Mouse (Mus musculus) MEL (cell line): ENCODE results near the gene Chsy1. TPM values are rescaled to one million over a fixed set of nuclear protein-coding genes. Genes with fewer than 3 reads are reported as not detected.
A peak's percentile ranks its signal among the peaks of the same experiment; 100 is the strongest.

Experiments
- DNase-seq: peaks from one replicate; pipeline ENCODE4 v3.0.0; 2011; ENCODE audit warnings: low read depth, low spot score
- H3K27ac ChIP-seq: 2 replicates; pipeline ENCODE4 v1.5.1; 2012; ENCODE audit warnings: low read depth, mild to moderate bottlenecking, control low read depth, low read length, moderate library complexity; ENCODE audit not compliant: control insufficient read depth
- H3K27me3 ChIP-seq, 2 experiments: fragments of 150-350 bp in 1 of 2; sonication (generic) in 1 of 2; 2 replicates each; pipeline ENCODE4 v1.6.1; 2012; ENCODE audit warnings: low read length in 2 of 2, mild to moderate bottlenecking in 2 of 2, improper control_type of control experiment in 1 of 2, moderate library complexity in 1 of 2; ENCODE audit not compliant: insufficient read depth in 2 of 2, control insufficient read depth in 1 of 2
- H3K36me3 ChIP-seq, 2 experiments: 2 replicates each; pipeline ENCODE4 v1.6.1; 2012 to 2014; ENCODE audit warnings: low read length in 2 of 2, improper control_type of control experiment in 1 of 2, inconsistent platforms in 1 of 2, mild to moderate bottlenecking in 1 of 2; ENCODE audit not compliant: insufficient read depth in 2 of 2, control insufficient read depth in 1 of 2
- H3K4me1 ChIP-seq, 2 experiments: fragments of 150-350 bp in 1 of 2; sonication (generic) in 1 of 2; 2 replicates each; pipeline ENCODE4 v1.6.1; 2012; ENCODE audit warnings: low read length in 2 of 2, improper control_type of control experiment in 1 of 2, mild to moderate bottlenecking in 1 of 2; ENCODE audit not compliant: insufficient read depth in 2 of 2, control insufficient read depth in 1 of 2
- H3K4me3 ChIP-seq, 2 experiments: fragments of 150-350 bp in 1 of 2; sonication (generic) in 1 of 2; 2 replicates each; pipeline ENCODE4 v1.5.1; 2012; ENCODE audit warnings: low read depth in 2 of 2, low read length in 2 of 2, mild to moderate bottlenecking in 2 of 2, moderate library complexity in 2 of 2, control low read depth in 1 of 2, improper control_type of control experiment in 1 of 2; ENCODE audit not compliant: control insufficient read depth in 1 of 2, insufficient read depth in 1 of 2
- H3K79me2 ChIP-seq: 2 replicates; pipeline ENCODE4 v1.6.1; 2012; ENCODE audit warnings: mild to moderate bottlenecking, low read length, moderate library complexity; ENCODE audit not compliant: control insufficient read depth, poor library complexity, insufficient read depth
- H3K9ac ChIP-seq: 2 replicates; pipeline ENCODE4 v1.6.1; 2012; ENCODE audit warnings: low read depth, mild to moderate bottlenecking, control low read depth, low read length, moderate library complexity; ENCODE audit not compliant: control insufficient read depth, poor library complexity, severe bottlenecking
- H3K9me3 ChIP-seq: fragments of 150-350 bp; sonication (generic); replicated peaks from 2 replicates; pipeline ENCODE4 v1.6.1; 2012; ENCODE audit warnings: mild to moderate bottlenecking, low read length, improper control_type of control experiment, moderate library complexity; ENCODE audit not compliant: insufficient read depth
- BHLHE40 ChIP-seq: IDR thresholded peaks from 2 replicates; pipeline ENCODE4 v1.6.1; 2012; ENCODE audit warnings: low read depth, mild to moderate bottlenecking, inconsistent platforms, low read length, improper control_type of control experiment, borderline replicate concordance
- CHD1 ChIP-seq: IDR thresholded peaks from 2 replicates; pipeline ENCODE4 v1.6.1; 2012; ENCODE audit warnings: low read depth, mild to moderate bottlenecking, inconsistent platforms, low read length, improper control_type of control experiment
- EP300 ChIP-seq, 2 experiments: IDR thresholded peaks; 2 replicates each; pipeline ENCODE4 v1.6.1; 2011; ENCODE audit warnings: improper control_type of control experiment in 2 of 2, low read length in 2 of 2, low read depth in 1 of 2, mild to moderate bottlenecking in 1 of 2
- ETS1 ChIP-seq: IDR thresholded peaks from 2 replicates; pipeline ENCODE4 v1.6.1; 2012; ENCODE audit warnings: low read depth, mild to moderate bottlenecking, inconsistent platforms, low read length, improper control_type of control experiment, moderate library complexity
- GABPA ChIP-seq: IDR thresholded peaks from 2 replicates; pipeline ENCODE4 v1.6.1; 2012; ENCODE audit warnings: low read depth, mild to moderate bottlenecking, inconsistent platforms, low read length, improper control_type of control experiment, moderate library complexity
- GATA1 ChIP-seq: IDR thresholded peaks from 2 replicates; pipeline ENCODE4 v1.6.1; 2011; ENCODE audit warnings: low read depth, low read length, improper control_type of control experiment
- HCFC1 ChIP-seq: IDR thresholded peaks from 2 replicates; pipeline ENCODE4 v1.6.1; 2012; ENCODE audit warnings: low read depth, mild to moderate bottlenecking, inconsistent platforms, low read length, improper control_type of control experiment, moderate library complexity
- JUND ChIP-seq: IDR thresholded peaks from 2 replicates; pipeline ENCODE4 v1.6.1; 2011; ENCODE audit warnings: low read depth, mild to moderate bottlenecking, improper control_type of control experiment, low read length
- MAX ChIP-seq: IDR thresholded peaks from 2 replicates; pipeline ENCODE4 v1.6.1; 2011; ENCODE audit warnings: low read length, improper control_type of control experiment
- MAZ ChIP-seq: IDR thresholded peaks from 2 replicates; pipeline ENCODE4 v1.6.1; 2012; ENCODE audit warnings: low read depth, mild to moderate bottlenecking, inconsistent platforms, low read length, improper control_type of control experiment
- MXI1 ChIP-seq: IDR thresholded peaks from 2 replicates; pipeline ENCODE4 v1.6.1; 2011; ENCODE audit warnings: mild to moderate bottlenecking, low read depth, low read length, improper control_type of control experiment
- NRF1 ChIP-seq: IDR thresholded peaks from 2 replicates; pipeline ENCODE4 v1.6.1; 2014; ENCODE audit warnings: low read depth, mild to moderate bottlenecking, inconsistent platforms, low read length, improper control_type of control experiment, moderate library complexity; ENCODE audit not compliant: poor library complexity, insufficient read depth, severe bottlenecking
- RCOR1 ChIP-seq: IDR thresholded peaks from 2 replicates; pipeline ENCODE4 v1.6.1; 2012; ENCODE audit warnings: low read depth, mild to moderate bottlenecking, inconsistent platforms, low read length, improper control_type of control experiment
- SIN3A ChIP-seq: IDR thresholded peaks from 2 replicates; pipeline ENCODE4 v1.6.1; 2012; ENCODE audit warnings: low read length, improper control_type of control experiment, inconsistent platforms
- TAL1 ChIP-seq: IDR thresholded peaks from 2 replicates; pipeline ENCODE4 v1.6.1; 2012; ENCODE audit warnings: mild to moderate bottlenecking, inconsistent platforms, low read length, moderate library complexity, mixed read lengths
- TBP ChIP-seq: IDR thresholded peaks from 2 replicates; pipeline ENCODE4 v1.8.0; 2011; ENCODE audit warnings: low read depth, low read length, improper control_type of control experiment
- TCF12 ChIP-seq: IDR thresholded peaks from 2 replicates; pipeline ENCODE4 v1.6.1; 2014; ENCODE audit warnings: low read depth, mild to moderate bottlenecking, inconsistent platforms, low read length, improper control_type of control experiment, moderate library complexity
- UBTF ChIP-seq: IDR thresholded peaks from 2 replicates; pipeline ENCODE4 v1.6.1; 2012; ENCODE audit warnings: low read depth, mild to moderate bottlenecking, inconsistent platforms, low read length, improper control_type of control experiment, moderate library complexity, borderline replicate concordance; ENCODE audit not compliant: insufficient read depth
- USF1 ChIP-seq: IDR thresholded peaks from 2 replicates; pipeline ENCODE4 v1.6.1; 2014; ENCODE audit warnings: low read depth, mild to moderate bottlenecking, inconsistent platforms, low read length, improper control_type of control experiment, moderate library complexity
- ZC3H11A ChIP-seq: IDR thresholded peaks from 2 replicates; pipeline ENCODE4 v1.6.1; 2012; ENCODE audit warnings: low read depth, mild to moderate bottlenecking, inconsistent platforms, low read length, improper control_type of control experiment
- ZKSCAN1 ChIP-seq: IDR thresholded peaks from 2 replicates; pipeline ENCODE4 v1.6.1; 2012; ENCODE audit warnings: low read depth, mild to moderate bottlenecking, inconsistent platforms, low read length, improper control_type of control experiment, moderate library complexity
- ZNF384 ChIP-seq: IDR thresholded peaks from 2 replicates; pipeline ENCODE4 v1.6.1; 2012; ENCODE audit warnings: low read depth, mild to moderate bottlenecking, inconsistent platforms, low read length, improper control_type of control experiment
- polyA plus RNA-seq, 2 experiments: library from polyadenylated mRNA; stranded (reverse) in 1 of 2; unstranded in 1 of 2; fragments of >175 nt in 1 of 2; fragments of >200 nt in 1 of 2; gene quantifications; 2 replicates each; pipeline versions ENCODE4 v1.2.1 to v1.2.4; 2012; ENCODE audit warnings: low replicate concordance in 2 of 2, low read depth in 1 of 2; ENCODE audit not compliant: insufficient read length in 2 of 2, insufficient read depth in 1 of 2, missing spikeins in 1 of 2
- total RNA-seq: library from RNA; depleted of rRNA; stranded (reverse); fragments of 300-350 nt; gene quantifications from 2 replicates; pipeline ENCODE4 v1.2.3, GENCODE M21; 2012

Chsy1 gene
- total and polyA plus RNA-seq, 3 experiments: 8.5 to 10.3 TPM; not detected in 1

GRCm38 (mm10) chr7:66113561-66113960, 4.2 kb downstream of the Chsy1 start:
- TF ChIP-seq HCFC1 (no peak), EP300 (IDR thresholded peaks at IDR 0.05; ENCODE audit: low read depth in 1 of 2, low read length in 2 of 2) (peak in 1 of 2 experiments; percentile 12; a peak in 1 of 4 replicates), BHLHE40 (no peak), TAL1 (0 out of 2 replicates have a peak, but pooled peaks have one; percentile 7), MAX (no peak)
- Histone ChIP-seq H3K9ac (no peak overlapping the region), H3K4me1 (peaks cover 14 to 48% of the 10 kb centered on the region in 2 experiments), H3K79me2 (peaks cover 32% of the 10 kb centered on the region), H3K27me3 (no peaks in the 10 kb centered on the region), H3K4me3 (no peak overlapping the region), H3K36me3 (peaks cover 0 to 43% of the 10 kb centered on the region in 2 experiments; a peak in 2 of 4 replicates), H3K9me3 (no peaks in the 10 kb centered on the region), H3K27ac (no peak overlapping the region)
- DNase-seq: no peak

DNA sequence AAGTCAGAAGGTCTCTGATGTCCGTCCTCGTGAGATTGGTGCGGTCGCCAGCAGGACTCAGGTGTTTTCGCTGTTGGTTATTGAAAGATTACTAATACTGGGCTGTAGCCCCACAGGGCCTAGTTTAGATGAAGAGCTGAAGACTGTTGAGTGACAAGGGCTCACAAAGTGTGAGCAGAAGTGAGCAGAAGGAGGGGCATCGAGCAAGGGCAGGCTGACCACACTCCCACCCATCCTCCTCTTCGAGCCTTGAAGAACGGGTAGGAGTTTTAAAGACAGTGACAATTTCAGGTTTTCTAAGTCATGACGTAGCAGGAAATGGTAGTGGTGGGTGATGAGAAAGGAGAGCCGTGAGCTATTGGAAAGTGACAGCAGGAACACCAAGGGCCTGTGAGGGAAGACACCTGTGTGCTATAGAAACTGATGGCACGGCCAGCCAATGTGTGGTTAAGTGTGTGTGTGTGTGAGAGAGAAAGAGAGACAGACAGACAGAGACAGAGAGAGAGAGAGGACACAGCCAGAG, 6.6 kb downstream of the Chsy1 start:
- H3K4me1 ChIP-seq: peaks cover 25 to 55% of the 10 kb centered on the region in 2 experiments
- H3K9me3 ChIP-seq: no peaks in the 10 kb centered on the region
- no peak overlapping the region for H3K27ac ChIP-seq
- DNase-seq: no peak
- H3K27me3 ChIP-seq: no peaks in the 10 kb centered on the region
- TF ChIP-seq NRF1 (no peak), TBP (no peak), ZC3H11A (no peak), HCFC1 (no peak), GABPA (no peak), USF1 (no peak), UBTF (no peak)
- TF ChIP-seq, all 39 proteins: peak for 0
- peaks cover 0 to 59% of the 10 kb centered on the region in 2 experiments; a peak in 2 of 4 replicates for H3K36me3 ChIP-seq
- H3K9ac ChIP-seq: no peak overlapping the region; the same call in 1 of the 2 replicates
- H3K79me2 ChIP-seq: peaks cover 23% of the 10 kb centered on the region
- no peak overlapping the region for H3K4me3 ChIP-seq

DNA sequence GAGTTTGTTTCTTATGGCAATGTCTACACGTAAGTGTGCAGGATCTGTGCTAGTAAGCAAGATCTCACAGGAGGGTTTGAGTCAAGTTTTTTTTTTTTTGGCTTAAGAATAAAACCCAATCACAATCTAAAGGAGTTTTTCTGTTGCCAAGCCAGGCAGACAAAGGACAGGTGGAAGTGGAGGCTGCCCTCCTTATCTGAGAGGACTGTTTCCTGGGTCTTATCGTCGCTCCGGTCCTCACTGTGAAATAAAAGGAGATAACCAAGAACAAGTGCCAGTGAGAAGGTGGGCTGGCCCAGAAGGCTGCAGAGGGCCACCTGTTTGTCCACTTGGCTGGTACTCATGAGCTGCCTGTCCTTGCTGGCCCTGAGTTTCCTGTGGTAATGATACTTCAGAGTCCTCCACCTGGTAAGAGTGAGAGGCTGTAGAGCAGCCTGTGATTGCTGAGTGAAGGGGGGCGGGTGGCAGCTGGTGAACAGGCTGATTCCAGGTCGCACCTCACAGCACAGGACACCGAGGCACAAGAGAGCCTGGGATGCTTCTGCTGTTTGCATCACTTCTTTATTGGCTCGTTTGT, 7.7 kb downstream of the Chsy1 start:
- Histone ChIP-seq H3K27me3 (no peaks in the 10 kb centered on the region), H3K79me2 (peaks cover 20% of the 10 kb centered on the region), H3K36me3 (peaks cover 0 to 56% of the 10 kb centered on the region in 2 experiments; a peak in 2 of 4 replicates), H3K4me1 (peaks cover 25 to 54% of the 10 kb centered on the region in 2 experiments), H3K4me3 (no peak overlapping the region), H3K9ac (no peak overlapping the region), H3K27ac (0 out of 2 replicates have a peak overlapping the region, but pooled peaks have one; percentile 15), H3K9me3 (no peaks in the 10 kb centered on the region)
- TF ChIP-seq GATA1 (peak; percentile 84), MAZ (no peak; the same call in 1 of the 2 replicates), BHLHE40 (0 out of 2 replicates have a peak, but pooled peaks have one; percentile 5), JUND (no peak), ZC3H11A (no peak), TCF12 (peak; percentile 89), CHD1 (no peak), MXI1 (no peak), RCOR1 (peak; percentile 64), ZKSCAN1 (no peak), SIN3A (peak; percentile 42; the same call in 1 of the 2 replicates), EP300 (IDR thresholded peaks at IDR 0.05; ENCODE audit: low read depth in 1 of 2, low read length in 2 of 2) (peak; percentile 81 to 83), ETS1 (peak; percentile 76), ZNF384 (peak; percentile 85)
- no peak for DNase-seq
